Mouse (Mus musculus) B cell, adult 2 months (primary cell): ENCODE measurements around the gene Cyp2j13.
"Not testable (repeated sequence)": the region's sequence is repeated elsewhere in the genome, so short reads cannot be mapped to it uniquely, and the experiment has no call there.

Experiments used
- DNase-seq, 2 experiments: peaks; one replicate each; pipeline ENCODE4 v3.0.0; 2022

The Cyp2j13 gene

GRCm38 (mm10) chr4:96077261-96078125 lies at the start of gene Cyp2j13:
Gene Cyp2j13, minus strand, starts transcription at chr4:96077546.
- no peak for DNase-seq

- DNase-seq = no peak
Measured at GRCm38 (mm10) chr4:96096841-96097240, 19.5 kb upstream of the Cyp2j13 start.

- no peak for DNase-seq
Measured at GRCm38 (mm10) chr4:96091869-96092268, 14.5 kb upstream of the Cyp2j13 start.

- not testable (repeated sequence) for DNase-seq
Measured at GRCm38 (mm10) chr4:96089356-96090048, 12.2 kb upstream of the Cyp2j13 start.

- DNase-seq = no peak
Measured at GRCm38 (mm10) chr4:96078308-96078707, 962 bp upstream of the Cyp2j13 start.

GRCm38 (mm10) chr4:96062045-96062444 lies 15.3 kb downstream of the Cyp2j13 start:
- DNase-seq = no peak

GRCm38 (mm10) chr4:96060106-96060505 lies 17.2 kb downstream of the Cyp2j13 start:
- no peak for DNase-seq

GRCm38 (mm10) chr4:96028412-96028811 lies 48.9 kb downstream of the Cyp2j13 start:
- DNase-seq = no peak

- no peak for DNase-seq
Measured at GRCm38 (mm10) chr4:96022803-96023202, 54.5 kb downstream of the Cyp2j13 start.

- DNase-seq = no peak
Measured at GRCm38 (mm10) chr4:96016875-96017274, 60.5 kb downstream of the Cyp2j13 start.

GRCm38 (mm10) chr4:95982221-95982620 lies 95.1 kb downstream of the Cyp2j13 start:
- DNase-seq = not testable (repeated sequence)
